Mouse (Mus musculus) embryo, embryonic 11 days (tissue): ENCODE results near the gene Rragc.
A peak's percentile ranks its signal among the peaks of the same experiment; 100 is the strongest.

ENCODE experiments used
- DNase-seq: peaks from one replicate; pipeline ENCODE4 v3.0.0-alpha.2; 2015

Rragc gene

DNA sequence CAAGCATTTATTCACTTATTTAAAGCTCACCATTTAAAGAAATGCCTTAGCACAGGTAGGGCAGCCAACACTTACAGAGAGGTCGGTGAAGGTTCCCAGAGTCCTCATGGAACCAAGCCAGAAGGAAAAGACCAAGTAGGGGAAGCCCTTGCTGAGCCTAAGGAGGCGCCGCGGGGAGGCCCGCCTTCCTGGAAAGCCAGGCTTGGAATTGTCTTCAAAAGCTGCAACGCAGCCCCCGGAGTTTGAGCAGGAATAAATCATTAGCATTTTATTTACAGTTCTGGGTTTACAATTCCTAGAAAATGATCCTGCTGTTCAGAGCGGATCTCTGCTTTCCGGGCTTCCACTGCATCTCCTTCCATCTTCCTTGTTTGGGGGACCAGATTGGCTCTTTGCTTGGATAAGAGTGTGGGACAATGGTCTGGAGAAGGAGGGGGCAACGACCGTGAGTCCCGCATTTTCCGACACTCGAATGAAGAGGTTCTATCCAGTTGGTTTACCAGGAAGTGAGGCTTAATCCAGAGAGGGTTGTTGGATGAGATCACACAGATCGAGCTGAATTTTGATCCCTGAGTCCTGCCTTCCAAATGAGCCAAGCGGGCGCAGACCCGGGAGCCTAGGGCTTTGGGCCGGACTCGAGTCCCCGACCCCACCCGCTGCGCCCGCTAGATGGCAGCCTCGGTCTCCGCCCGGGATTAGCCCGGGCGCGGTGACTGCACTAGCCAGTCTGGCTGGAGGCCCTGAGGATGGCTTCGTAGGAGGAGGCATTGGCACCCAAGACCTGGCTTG, 39.7 kb downstream of the Rragc start:
- DNase-seq, result peak; percentile 92

DNA sequence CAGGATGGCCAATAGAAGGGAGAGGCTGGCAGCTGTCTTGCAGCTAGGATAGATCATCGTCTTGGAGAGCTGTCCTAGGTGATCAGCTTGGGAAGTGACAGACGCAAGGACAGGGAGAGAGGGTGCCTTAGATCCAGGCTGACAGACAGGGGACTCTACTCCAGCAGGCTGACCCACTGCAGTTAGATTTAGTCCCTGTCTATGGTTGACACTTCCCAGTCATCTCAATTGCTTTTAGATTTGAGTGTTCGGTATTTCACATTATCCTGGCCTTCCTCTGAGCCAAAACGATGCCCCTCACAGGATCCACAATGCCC, 40.2 kb downstream of the Rragc start:
- DNase-seq, result no peak

DNA sequence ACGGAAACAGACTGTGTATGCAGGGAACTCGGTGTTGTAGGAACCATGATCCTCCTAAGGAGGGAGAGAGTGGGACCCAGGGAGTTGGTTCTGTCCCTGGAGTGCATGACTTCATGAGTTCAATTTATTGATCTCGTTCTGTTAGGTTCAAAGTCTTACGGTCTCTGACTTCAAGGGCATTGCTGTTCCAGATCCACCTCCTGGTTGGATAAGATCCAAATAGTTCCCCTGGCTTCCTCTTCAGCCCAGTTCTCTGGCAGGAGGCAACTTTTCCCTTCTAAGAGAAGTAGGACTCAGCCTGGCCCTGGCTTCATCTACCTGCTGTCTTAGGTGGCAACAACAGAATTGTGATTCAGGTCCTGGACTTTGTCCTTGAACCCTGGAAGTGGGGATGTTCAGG, 40.6 kb downstream of the Rragc start:
- DNase-seq, result no peak

DNA sequence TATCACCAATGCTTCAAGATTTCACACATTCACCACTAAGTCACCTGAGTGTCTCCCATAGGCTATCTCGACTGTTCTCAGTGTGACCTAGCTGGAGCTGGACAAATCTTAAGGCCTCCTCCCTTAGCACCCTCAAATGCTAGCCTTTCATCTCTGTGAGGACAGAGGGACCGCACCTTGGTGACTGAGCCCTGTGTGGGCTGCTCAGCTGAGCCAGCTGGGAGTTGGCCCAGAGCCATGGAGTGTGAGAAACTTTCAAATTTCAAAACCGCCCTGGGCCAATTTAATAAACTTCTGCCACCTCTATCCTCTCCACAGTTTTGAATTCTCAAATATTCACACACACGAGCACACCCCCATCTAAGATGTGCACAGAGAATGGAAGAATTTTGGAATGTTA, 43.7 kb downstream of the Rragc start:
- no peak for DNase-seq

DNA sequence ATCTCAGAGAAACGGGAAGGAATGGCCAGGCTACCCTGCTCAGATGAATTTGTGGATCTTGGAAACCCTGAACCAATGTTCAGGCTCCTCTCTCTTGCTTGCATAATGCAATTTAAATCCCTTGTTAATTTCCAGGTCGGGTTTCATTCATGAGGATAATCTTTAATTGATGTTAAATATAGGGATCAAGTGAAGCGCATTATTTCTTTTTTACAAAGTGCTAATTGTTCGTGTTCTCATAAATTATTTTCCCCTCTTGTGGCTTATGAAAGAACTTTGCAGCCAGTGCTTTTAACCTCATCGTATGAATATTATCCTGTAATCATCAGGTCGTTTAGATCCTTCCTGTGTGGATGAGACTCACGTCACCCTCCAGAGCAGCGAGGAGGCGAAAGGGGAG, 45.5 kb downstream of the Rragc start:
- no peak for DNase-seq

DNA sequence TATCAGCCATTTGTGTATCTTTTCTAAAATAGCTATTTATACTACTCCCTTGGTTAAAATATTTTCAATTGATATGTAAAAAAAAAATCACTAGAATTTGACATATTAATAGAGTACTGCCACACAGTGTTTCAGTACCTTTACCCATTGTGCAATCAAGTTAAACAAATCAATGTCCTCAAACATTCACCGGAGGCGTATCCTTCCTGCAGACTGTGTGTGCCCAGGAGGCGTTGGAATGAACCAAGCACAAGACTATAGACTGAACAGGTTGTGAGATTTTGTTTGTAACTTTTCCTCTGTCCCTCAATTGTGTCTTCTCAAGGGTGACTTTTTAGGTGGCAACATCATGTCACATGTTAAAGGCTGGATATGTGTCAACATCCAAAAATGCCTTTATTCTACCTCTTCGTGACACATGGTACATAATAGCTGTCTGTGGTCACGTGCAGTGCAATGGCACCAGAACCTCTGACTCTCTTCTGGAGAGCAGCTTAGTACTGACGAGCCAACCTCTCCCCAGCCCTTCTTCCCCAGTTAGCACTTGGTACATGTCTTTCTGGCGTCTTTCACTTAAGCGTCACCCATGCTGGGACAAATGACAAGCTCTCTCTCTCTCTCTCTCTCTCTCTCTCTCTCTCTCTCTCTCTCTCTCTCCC, 51.5 kb downstream of the Rragc start:
- DNase-seq, result no peak

DNA sequence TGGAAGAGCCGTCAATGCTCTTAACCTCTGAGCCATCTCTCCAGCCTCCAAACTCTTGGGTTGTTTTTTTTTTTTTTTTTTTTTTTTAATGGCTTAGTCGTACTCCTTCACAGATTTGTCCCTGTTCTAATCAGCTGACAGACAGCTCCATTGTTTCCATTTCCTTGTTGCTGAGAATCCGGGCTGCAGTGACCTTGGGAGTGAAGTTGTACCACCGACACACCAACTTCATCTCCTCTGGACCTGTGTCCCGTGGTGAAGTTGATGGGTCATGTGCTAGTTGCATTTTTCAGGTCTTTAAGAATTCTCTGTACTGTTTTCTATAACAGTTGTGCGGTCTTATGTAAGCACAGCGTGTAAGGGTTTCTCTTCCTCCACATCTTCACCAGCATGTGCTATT, 52.2 kb downstream of the Rragc start:
- no peak for DNase-seq

DNA sequence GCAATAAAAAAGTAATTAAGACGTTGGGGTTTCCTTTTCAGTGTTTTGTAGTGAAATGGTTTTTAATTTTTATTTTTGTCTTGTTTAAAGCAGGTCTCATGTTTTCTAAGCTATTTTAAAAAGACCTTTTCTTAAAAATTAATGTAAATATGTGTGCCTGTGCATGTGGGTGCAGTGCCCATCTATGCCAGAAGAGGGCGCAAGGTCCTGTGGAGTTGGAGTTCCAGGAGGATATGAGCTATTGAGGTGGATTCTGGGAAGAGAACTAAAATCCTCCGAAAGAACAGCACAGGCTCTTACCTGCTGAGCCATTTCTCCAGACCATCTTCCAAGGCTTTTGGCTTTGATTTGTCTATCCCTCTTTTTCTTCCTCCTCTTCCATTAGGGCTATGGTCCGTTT, 53.8 kb downstream of the Rragc start:
- no peak for DNase-seq

DNA sequence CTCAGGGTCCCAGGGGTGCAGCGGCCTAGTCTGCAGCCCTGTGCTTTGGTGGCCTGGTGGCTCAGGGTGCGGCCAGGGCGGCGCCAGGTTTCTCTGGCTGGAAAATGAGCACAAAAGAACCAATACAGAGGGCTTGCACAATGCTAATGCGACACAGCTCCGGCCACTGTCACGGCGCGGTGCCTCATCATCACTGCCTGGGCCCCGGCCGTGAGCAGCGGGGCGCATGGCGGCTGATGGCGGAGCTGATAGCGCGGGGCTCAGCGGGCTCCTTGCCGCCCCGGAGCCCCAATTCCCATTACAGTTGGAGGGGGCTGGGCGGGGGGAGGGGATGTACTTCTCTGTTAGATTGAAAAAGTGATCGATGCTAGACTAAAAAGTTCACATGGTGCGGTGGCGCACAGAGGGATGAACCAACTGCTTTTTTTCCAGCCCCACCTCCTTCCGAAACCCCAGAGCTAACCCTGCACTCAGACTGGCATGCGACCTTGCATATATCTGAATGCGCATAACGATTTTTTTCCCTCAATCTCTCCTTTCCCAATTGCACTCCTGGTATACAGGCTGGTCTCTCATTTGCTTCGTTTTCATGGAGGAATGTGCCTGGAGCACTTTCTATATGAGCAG, 55.3 kb downstream of the Rragc start:
- peak; percentile 47 for DNase-seq

DNA sequence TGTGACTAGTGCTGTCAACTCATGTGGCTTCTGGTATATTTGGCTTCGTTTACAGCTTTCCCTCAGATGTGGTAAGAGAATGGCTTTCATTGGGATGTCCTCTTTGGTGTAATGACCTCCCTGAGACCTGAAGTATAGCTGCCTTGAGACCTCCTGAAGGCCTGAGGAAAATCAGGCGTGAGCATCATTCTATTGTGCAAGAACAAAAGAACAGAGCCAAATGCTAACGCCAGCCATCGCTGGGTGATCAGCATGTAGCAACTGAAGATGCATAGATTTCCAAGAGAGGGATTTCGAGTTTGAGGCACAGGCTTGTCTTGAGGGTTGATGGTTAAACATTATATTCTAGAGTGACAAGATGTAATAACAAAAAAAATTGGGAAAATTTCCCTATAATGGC, 64.9 kb downstream of the Rragc start:
- no peak for DNase-seq
